Mouse (Mus musculus): ENCODE data around the gene Fam160b1.

Gene Fam160b1

DNA sequence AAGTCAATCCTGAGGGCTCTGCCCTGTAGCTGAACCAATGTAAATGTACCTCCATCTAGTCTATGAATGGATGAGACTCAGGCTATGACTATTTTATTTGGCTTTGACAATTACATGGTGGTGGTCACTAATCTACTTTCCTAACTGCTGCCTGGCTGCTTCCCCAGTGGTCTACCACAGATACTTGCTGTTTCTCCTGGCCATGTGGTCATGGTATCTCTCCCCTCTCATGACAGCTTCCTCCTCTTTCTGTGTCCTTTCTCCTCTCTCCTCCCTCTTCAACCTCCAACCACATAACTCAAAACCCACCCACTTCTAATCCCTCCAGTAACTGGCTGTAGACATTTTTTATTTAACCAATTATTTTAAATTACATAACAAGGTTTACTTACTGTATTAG is 11.4 kb upstream of the Fam160b1 start:
- no peak for DNase-seq

GRCm38 (mm10) chr19:57352337-57352935 is 8.0 kb upstream of the Fam160b1 start:
- no peak for DNase-seq

DNA sequence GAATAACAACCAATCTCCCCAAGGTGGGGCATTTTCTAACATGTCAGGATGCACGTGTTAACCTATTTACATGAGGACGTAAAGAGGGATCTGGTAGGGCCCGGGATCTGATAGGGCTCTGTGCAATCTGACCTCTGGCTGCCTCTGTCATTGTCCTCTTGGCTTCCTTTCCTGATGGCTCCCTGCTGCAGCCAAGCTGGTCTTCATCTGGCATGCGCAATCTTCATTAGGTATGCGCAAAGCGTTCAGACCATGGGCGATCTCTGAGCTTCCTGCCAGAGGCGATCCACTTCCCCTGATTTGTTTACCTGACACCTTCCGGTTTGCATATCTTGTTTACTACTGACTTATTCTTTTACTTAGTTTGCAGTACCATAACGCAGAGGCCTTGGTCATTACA is 7.3 kb upstream of the Fam160b1 start:
- no peak for DNase-seq

DNA sequence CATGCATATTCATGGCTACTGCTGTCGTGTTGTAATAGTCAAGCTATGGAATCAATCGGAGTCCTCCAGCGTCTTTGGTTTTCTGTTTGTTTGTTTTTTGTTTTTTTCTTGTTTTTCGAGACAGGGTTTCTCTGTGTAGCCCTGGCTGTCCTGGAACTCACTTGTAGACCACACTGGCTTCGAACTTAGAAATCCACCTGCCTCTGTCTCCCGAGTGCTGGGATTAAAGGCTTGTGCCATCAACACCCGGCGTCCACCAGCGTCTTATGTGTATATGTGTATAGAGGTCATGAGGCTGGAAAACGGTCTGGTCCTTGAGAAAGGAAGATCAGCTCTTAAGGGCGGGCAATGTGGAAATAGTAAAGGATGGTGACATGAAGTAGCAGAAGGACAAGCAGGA is 6.4 kb upstream of the Fam160b1 start:
- no peak for DNase-seq

GRCm38 (mm10) chr19:57354715-57355114 is 5.8 kb upstream of the Fam160b1 start:
- no peak for DNase-seq

DNA sequence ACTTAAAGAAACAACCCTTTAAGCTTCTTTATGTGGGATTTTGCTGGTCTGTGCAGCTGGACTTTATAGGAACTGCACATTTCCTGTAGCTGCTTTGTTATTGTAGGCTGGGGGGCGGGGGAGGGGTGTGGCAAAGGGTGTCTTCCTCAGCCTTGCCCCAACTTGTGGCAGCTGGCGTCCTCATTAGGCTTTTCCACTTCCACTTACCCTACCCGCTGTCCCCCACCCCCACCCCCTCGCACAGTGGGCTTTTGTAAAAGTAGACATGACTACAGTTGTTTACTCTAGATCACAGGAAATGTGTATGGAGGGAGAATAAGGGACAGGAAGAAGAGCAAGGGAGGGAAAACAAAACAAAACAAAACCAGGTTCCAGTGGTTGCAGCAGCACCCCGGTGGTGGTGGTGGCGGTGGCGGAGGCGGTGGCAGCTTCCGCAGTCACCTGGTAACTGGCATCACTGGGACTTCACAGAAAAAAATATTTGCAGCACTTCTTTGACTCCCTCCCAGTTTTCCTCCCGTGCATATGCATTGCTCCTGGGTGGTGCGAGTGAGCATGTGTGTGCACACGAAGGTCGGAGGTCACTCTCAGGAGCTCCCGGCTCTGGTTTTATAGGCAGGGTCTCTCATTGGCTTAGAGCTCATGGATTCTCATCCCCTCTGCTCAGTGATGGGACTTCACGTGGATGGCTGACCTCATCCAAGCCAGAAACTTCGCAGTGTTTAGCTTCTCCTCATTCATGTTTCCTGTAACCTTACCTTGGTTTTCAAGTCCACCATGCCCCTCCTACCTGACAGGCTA is 4.8 kb upstream of the Fam160b1 start:
- DNase-seq: no peak

DNA sequence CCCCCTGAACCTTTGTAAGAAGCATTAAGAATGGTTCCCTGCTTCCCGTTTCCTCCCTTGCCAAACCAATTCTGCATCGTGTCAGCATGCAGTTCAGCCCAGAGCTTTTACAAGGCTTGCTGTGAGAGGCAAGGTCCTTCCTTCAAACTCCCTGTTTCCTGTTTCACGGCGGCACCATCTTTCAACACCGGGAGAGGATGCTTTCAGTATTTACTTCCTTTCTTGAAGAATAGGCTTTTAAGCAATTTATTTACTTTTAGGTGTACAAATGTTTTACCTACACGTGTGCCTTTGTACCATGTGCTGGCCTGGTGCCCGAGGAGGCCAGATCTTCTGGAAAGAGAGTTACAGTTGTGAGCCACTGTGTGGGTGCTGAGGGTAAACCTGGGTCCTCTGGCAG is 4.2 kb upstream of the Fam160b1 start:
- no peak for DNase-seq

- DNase-seq: no peak
Measured at GRCm38 (mm10) chr19:57357244-57357643, 3.2 kb upstream of the Fam160b1 start.

- DNase-seq: no peak
Measured at GRCm38 (mm10) chr19:57357811-57358210, 2.7 kb upstream of the Fam160b1 start.

- peak; percentile 27 to 30 for DNase-seq
Measured at GRCm38 (mm10) chr19:57358322-57358721, 2.2 kb upstream of the Fam160b1 start.

GRCm38 (mm10) chr19:57358836-57359598 is 1.5 kb upstream of the Fam160b1 start:
- DNase-seq: no peak

- peak; percentile 47 to 55 for DNase-seq
Measured at GRCm38 (mm10) chr19:57359701-57360326, 666 bp upstream of the Fam160b1 start.

DNA sequence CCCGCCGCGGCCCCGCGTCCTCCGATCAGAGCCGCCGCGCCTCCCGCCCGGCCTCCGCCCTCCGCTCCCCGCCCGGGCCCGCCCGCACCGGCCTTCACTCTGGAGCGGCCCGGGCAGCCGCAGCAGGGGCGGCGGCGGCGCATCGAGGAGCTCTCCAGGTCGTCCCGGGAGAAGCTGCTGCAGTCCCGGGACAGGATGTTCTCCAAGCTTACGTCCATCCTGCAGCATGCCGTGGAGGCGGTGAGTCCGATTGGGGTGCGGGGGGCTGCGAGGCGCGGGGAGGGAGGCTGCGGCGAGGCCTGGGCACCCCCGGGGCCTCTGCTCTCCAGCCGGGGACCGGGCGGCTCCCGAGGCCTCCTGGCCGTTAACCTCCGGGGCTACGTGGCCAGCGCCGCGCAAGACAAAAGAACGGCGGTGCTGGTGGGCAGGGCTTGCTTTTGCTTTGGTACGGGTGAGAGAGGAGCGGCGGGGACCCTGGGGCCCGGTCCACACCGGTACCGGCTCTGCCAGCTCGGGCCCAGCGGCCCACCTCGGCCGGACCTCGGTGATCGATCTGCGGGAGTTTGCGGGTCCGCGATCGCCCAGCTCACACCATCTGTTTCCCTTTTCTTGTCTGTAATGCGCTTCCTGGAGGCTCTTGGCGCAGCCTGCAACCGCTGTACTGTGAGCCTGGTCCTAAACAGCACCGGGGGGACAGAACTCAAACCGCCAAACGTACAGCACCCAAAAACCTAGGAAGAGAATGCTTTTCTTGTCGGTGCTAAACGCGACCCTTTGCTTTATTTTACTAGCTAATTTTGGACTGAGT is 855 bp downstream of the Fam160b1 start:
- peak; percentile 55 to 75 for DNase-seq

GRCm38 (mm10) chr19:57361939-57362307 is 1.4 kb downstream of the Fam160b1 start:
- no peak for DNase-seq

DNA sequence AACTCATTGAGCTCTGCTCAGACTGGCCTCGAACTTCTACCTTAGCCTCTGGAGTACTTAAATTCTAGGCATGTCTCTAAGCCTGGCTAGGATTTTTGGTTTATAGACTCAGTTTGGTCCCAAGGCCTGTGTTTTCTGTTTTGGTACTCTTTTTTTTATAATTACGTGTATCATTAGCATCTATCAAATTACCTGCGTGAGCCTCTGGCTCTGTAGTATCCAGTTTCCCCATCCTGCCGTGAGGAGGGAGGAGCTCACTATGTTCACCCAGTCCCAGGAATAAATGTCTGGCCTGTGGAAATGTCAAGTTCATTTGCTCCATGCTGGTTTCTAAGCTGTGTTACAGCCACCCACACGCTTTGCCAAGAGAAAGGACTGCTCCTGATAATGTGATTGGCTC is 2.1 kb downstream of the Fam160b1 start:
- DNase-seq: peak; percentile 21 to 22

- no peak for DNase-seq
Measured at GRCm38 (mm10) chr19:57363076-57363475, 2.6 kb downstream of the Fam160b1 start.

GRCm38 (mm10) chr19:57363538-57363937 is 3.1 kb downstream of the Fam160b1 start:
- no peak for DNase-seq

- DNase-seq: peak in 1 of 2 experiments; percentile 13
Measured at GRCm38 (mm10) chr19:57364942-57365673, 4.6 kb downstream of the Fam160b1 start.

DNA sequence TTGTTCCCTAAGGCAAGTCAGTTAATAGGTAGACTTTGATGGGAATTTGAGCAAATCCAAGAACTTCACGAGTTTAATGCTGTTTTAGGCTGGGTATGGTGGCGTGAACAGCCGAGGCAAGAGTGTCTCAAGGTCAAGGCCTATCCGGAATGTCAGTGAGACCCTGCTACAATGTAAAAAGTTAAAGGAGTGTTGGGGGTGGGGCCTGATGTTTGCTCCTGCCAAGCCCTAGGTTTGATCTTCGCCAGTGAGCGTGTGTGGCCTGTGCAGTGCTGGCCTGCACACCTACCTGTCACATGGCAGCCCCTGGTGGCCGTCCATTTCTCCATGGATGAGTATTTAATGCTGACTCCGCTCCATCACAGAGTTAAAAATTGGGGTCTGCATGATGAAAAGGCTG is 5.5 kb downstream of the Fam160b1 start:
- no peak for DNase-seq

- no peak for DNase-seq
Measured at GRCm38 (mm10) chr19:57366626-57367025, 6.1 kb downstream of the Fam160b1 start.

DNA sequence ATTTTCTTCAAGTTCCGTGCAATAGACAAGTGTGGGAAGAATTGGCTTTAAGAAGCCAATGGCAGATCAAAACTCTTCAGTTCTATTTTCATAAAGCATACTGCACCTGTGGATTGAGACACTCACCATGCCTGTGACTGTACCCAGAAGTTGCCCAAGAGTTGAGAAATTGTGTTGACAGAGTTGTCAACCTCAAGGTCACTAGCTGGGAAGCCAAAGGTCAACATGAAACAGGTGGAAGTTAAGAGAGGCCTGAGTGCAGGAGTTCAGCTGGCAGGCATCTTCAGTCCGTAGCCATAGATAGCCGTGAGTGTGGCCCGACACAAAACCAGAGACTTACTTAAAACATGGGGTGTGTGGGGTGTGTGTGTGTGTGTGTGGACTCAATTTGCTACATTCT is 6.7 kb downstream of the Fam160b1 start:
- DNase-seq: no peak
